Mouse (Mus musculus): ENCODE results near the gene Kantr. TPM values are rescaled to one million over a fixed set of nuclear protein-coding genes. Genes with fewer than 3 reads are reported as not detected.

The Kantr gene
- 22.9 and 23.9 TPM in 2 replicates for polyA plus RNA-seq (2015; fragmentation: Nextera tagmentation; extraction: Ambion mirVana)

DNA sequence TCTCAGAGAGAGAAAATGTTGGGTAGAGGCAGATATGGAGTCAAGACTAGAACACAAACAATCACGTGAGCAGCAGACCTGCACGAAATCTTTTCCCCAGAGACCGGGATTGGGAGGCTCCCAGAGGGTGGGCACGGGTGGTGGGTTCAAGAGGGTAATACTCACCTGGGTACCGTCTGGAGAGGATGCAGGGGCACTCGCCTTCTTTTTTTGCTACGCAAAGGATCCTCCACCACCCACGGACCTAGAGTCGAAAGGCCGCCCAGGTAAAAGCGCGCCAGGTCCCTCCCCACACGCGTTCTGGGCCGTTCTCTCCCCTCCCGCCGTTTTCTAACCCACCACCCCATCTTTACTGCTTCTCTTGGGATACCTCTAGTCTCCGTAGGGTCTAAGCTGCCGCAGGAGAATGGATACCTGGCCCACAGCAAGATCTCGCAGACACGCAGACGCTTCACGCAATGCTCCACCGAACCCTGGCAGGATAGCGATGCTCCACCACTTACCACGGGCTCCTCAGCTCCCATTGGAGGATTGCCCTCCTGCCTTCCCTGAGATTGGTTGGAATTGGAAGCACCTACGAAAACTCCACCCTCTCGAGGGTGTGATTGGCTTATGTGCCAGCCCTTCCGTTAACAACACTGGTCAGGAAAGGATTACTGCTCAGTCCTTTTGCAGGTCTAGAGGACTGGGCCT is at the start of gene Kantr:
Kantr (minus strand) TSS at position 500 of the 693 bp plus-strand sequence.

DNA sequence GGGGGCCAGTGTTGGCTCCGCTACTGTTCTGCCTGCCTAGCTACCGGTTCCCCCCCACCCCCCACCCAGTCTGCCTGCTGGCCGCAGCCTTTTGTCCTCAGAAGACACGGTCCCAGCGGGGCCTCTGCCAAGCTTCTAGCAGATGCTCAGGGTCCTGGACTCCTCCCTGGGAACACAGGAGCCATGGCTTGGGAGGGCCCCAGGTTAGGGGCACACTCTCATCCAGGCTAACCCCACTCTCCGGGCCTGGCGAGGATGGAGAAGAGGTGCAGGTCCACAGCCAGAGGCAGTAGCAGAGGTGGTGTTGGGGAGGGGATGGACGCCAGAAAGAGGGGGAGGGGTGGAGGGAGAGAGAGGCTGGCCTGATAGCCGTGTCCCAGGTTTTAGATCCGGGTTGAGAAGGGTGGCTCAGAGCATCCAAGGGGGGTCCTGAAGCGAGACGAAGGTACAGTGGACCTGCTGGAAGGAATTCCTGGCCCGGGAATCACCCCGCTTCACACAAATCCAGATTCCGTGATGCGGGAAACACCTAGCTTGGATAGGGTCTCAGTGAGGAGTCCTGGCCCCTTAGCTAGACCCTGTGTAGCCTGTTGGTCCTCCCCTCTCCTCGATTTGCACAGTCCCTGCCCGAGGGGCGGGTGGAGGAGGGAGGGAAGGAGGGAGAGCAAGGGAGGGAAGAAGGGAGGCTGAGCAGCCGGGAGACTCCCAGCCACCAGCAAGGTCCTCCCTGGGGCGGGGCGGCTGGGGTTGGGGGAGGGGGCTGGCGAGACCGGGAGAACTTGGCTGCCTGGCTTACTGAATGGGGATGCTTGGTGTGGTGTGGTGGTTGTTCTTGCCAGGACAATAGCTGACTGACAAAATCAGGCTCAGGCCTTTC is 41.3 kb upstream of the Kantr start, which contains the start of gene Gpr173:
Gpr173 (minus strand) TSS at position 308 of the 877 bp plus-strand sequence.

DNA sequence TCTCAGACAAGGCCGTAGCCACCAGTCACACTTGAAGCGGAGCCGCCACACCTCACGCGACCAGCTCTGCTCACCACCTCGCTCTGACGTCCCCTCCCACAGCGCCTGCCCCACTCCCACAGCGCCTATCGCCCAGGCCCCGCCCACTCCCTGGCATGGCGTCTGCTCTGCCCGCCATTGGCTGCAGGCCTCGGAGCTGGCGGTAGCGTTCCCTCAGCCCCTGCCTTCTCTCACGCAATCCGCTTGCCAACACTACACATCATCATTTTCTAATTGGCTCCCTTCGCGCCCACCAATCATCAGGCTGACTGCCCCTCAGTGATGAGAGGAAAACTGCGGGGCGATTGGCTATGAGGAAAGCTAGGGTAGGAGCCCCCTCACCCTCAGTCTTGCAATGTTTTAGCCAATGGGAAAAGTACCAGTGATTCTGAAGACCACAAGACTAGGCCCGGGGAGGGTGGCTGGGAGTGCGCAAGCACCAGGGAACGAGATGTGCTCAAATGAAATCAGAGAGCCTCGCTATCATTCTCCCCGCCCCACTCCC is 15.1 kb upstream of the Kantr start, which contains the start of gene Tspyl2:
Tspyl2 (minus strand) TSS at position 68 of the 544 bp plus-strand sequence.

Other genes with a start within 250 kb of the Kantr start
- gene Iqsec2, start 183.2 kb downstream of the Kantr start, polyA plus RNA-seq (2015; fragmentation: Nextera tagmentation; extraction: Ambion mirVana), result 14.0 and 15.2 TPM in 2 replicates
- 12.3 and 12.9 TPM in 2 replicates for gene Kdm5c, start 94.5 kb downstream of the Kantr start, polyA plus RNA-seq (2015; fragmentation: Nextera tagmentation; extraction: Ambion mirVana)
- gene Tspyl2, start 14.9 kb upstream of the Kantr start, polyA plus RNA-seq (2015; fragmentation: Nextera tagmentation; extraction: Ambion mirVana), result 46.7 and 54.0 TPM in 2 replicates
- gene Gpr173, start 41.2 kb upstream of the Kantr start, polyA plus RNA-seq (2015; fragmentation: Nextera tagmentation; extraction: Ambion mirVana), result 4.8 TPM in 2 replicates
- not detected in 2 replicates for gene Cldn34a, start 235.8 kb upstream of the Kantr start, polyA plus RNA-seq (2015; fragmentation: Nextera tagmentation; extraction: Ambion mirVana)